Mouse (Mus musculus) limb, embryonic 14.5 days (tissue): ENCODE data around the gene Gm28038. TPM values are rescaled to one million over a fixed set of nuclear protein-coding genes. Genes with fewer than 3 reads are reported as not detected.

Source experiments
- ATAC-seq: fragments of 200-750 bp; cut with Nextera tagmentation; 2 replicates; pipeline ENCODE4 v1.8.0; 2017; ENCODE audit warnings: low read depth, moderate number of reproducible peaks, moderate TSS enrichment; ENCODE audit not compliant: low FRiP score
- DNase-seq: peaks from one replicate; pipeline ENCODE4 v3.0.0-alpha.2; 2015; ENCODE audit warnings: low spot score
- H3K27ac ChIP-seq: fragments of 300-500 bp; sonication (generic); replicated peaks from 2 replicates; pipeline ENCODE4 v1.5.1; 2014; ENCODE audit warnings: low read depth, mild to moderate bottlenecking, low read length, moderate library complexity, mixed read lengths
- H3K27me3 ChIP-seq: fragments of 300-500 bp; sonication (generic); 2 replicates; pipeline ENCODE4 v1.6.1; 2014; ENCODE audit warnings: low read length, mixed read lengths; ENCODE audit not compliant: control insufficient read depth, insufficient read depth
- H3K36me3 ChIP-seq: fragments of 300-500 bp; sonication (generic); 2 replicates; pipeline ENCODE4 v1.6.1; 2014; ENCODE audit warnings: mild to moderate bottlenecking, low read length, moderate library complexity, mixed read lengths; ENCODE audit not compliant: control insufficient read depth, insufficient read depth
- H3K4me1 ChIP-seq: fragments of 300-500 bp; sonication (generic); 2 replicates; pipeline ENCODE4 v1.6.1; 2014; ENCODE audit warnings: antibody characterized with exemption, low read length, mixed read lengths; ENCODE audit not compliant: control insufficient read depth, insufficient read depth
- H3K4me2 ChIP-seq: fragments of 300-500 bp; sonication (generic); replicated peaks from 2 replicates; pipeline ENCODE4 v1.6.1; 2014; ENCODE audit warnings: low read depth, mild to moderate bottlenecking, low read length, moderate library complexity; ENCODE audit not compliant: severe bottlenecking
- H3K4me3 ChIP-seq: fragments of 300-500 bp; sonication (generic); replicated peaks from 2 replicates; pipeline ENCODE4 v1.5.1; 2014; ENCODE audit warnings: low read length
- H3K9ac ChIP-seq: fragments of 300-500 bp; sonication (generic); 2 replicates; pipeline ENCODE4 v1.6.1; 2014; ENCODE audit warnings: mild to moderate bottlenecking, low read depth, low read length, moderate library complexity; ENCODE audit not compliant: severe bottlenecking
- H3K9me3 ChIP-seq: fragments of 300-500 bp; sonication (generic); 2 replicates; pipeline ENCODE4 v1.6.1; 2016; ENCODE audit warnings: low read length; ENCODE audit not compliant: control insufficient read depth
- POLR2A ChIP-seq: fragments of 200-500 bp; IDR thresholded peaks from 2 replicates; pipeline ENCODE4 v1.8.0; 2012; ENCODE audit warnings: inconsistent platforms, mild to moderate bottlenecking, moderate library complexity, borderline replicate concordance; ENCODE audit not compliant: insufficient read depth, insufficient read length; ENCODE audit errors: extremely low read depth
- WGBS: fragments of 180-500 bp; shearing (Covaris S2); extraction: QIAGEN DNeasy Blood & Tissue Kit; methylation state at CpG from one replicate; pipeline ENCODE4 v1.1.7; 2014; 5-methylcytosine and 5-hydroxymethylcytosine counted together
- polyA plus RNA-seq, 2 experiments: library from polyadenylated mRNA; depleted of rRNA in 1 of 2; stranded (reverse) in 1 of 2; unstranded in 1 of 2; fragments of >200 nt; fragmentation: Nextera tagmentation in 1 of 2; extraction: Ambion mirVana in 1 of 2; gene quantifications; 2 replicates each; pipeline versions ENCODE4 v1.2.1 to v1.2.3; 2012 to 2014

The Gm28038 gene
- polyA plus RNA-seq, 2 experiments: not detected

DNA sequence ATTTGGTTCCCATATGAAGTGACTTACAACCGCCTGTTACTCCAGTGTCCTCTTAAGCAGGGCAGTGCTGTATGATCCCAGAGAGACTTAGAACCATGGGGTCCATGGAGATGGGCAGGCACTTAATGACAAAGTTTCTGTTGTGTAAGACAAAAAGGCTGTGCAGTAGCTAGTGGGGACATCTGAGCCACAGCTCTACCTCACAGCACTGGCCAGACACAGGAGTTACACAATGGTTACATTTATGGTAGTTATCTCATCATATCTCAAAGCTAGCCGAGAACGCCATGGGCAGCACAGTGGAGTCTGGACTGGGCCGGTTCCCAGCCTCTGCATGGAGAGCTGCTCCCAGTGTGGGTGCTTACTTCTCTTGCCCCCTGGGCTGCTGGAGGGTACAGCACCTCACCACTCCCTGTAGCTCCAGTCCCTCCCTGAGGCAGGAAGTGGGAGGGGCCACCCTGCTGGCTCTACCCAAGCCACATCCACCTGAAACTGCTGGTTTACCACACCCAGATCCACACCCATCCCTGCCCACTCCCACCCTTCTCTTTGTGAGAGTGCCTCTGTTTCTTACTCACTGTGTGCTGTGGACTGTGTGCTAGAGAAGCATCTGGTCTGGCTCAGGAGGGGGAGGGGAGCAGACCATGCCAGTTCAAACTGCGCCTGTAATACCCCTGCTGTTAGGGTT is 29.3 kb upstream of the Gm28038 start:
- ATAC-seq: no peak
- H3K27me3 ChIP-seq: no peaks in the 10 kb centered on the region
- H3K36me3 ChIP-seq: peaks cover 67% of the 10 kb centered on the region

DNA sequence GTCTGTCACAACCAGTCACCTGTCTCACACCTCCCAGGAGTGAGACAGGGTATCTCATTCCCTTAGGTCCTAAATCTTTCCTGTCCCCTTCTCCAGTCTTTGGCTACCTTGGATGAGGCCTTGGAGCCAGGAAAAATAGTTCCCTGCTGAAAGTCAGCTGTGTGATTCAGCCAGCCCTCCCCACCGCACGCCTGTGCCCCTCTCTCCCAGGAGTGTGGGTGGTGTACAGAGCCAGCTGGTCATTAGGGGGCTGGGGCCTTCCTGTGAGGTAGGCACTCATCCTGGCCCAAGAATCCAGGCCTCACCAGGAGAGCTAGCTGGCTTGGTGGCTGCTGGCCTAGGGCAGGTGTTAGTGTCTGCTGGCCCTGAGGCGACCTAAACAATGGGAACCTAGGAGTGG is 28.3 kb upstream of the Gm28038 start:
- Histone ChIP-seq H3K4me1 (no peaks in the 10 kb centered on the region), H3K27ac (no peak overlapping the region), H3K4me2 (no peak overlapping the region), H3K4me3 (no peak overlapping the region), H3K9ac (no peak overlapping the region), H3K9me3 (no peaks in the 10 kb centered on the region), H3K36me3 (peaks cover 73% of the 10 kb centered on the region), H3K27me3 (no peaks in the 10 kb centered on the region)
- WGBS: 80% methylated on average over 3 of the region's 3 CpGs
- TF ChIP-seq POLR2A: no peak
- DNase-seq: no peak
- ATAC-seq: no peak

More for the DNA sequence above, 29.3 kb upstream of the Gm28038 start:
- H3K27ac ChIP-seq: no peak overlapping the region
- H3K4me3 ChIP-seq: no peak overlapping the region
- no peaks in the 10 kb centered on the region for H3K9me3 ChIP-seq
- 75% methylated on average over 5 of the region's 5 CpGs for WGBS
- no peak overlapping the region for H3K9ac ChIP-seq
- DNase-seq: no peak
- no peaks in the 10 kb centered on the region for H3K4me1 ChIP-seq
- no peak overlapping the region for H3K4me2 ChIP-seq
- TF ChIP-seq POLR2A: no peak

DNA sequence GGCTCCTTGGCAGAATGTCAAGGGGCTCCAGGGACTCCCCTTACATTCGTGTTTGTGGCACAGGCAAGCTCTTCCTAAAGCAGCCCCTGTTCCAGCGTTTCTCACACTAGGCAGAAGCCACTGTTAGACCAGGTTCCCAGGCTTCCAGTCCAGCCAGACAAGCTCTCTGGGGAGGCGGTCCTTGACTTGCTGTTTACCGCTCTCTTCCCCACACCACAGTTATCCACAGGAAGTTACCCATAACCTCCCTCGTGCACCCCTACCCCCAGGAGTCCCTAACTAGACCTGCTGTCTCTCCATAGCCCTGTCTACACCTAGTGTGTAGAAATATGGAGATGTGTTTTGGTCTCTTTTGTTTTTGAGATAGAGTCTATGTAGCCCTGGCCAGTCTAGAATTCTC is 27.0 kb upstream of the Gm28038 start:
- Histone ChIP-seq H3K4me2 (no peak overlapping the region), H3K9me3 (no peaks in the 10 kb centered on the region), H3K36me3 (peaks cover 75% of the 10 kb centered on the region), H3K4me3 (no peak overlapping the region), H3K4me1 (0 out of 2 replicates have a peak, but pooled peaks cover 3% of the 10 kb centered on the region), H3K27me3 (no peaks in the 10 kb centered on the region), H3K27ac (no peak overlapping the region), H3K9ac (no peak overlapping the region)
- ATAC-seq (no peak), DNase-seq (no peak)
- WGBS: 68% methylated on average over 5 of the region's 5 CpGs
- no peak for TF ChIP-seq POLR2A

DNA sequence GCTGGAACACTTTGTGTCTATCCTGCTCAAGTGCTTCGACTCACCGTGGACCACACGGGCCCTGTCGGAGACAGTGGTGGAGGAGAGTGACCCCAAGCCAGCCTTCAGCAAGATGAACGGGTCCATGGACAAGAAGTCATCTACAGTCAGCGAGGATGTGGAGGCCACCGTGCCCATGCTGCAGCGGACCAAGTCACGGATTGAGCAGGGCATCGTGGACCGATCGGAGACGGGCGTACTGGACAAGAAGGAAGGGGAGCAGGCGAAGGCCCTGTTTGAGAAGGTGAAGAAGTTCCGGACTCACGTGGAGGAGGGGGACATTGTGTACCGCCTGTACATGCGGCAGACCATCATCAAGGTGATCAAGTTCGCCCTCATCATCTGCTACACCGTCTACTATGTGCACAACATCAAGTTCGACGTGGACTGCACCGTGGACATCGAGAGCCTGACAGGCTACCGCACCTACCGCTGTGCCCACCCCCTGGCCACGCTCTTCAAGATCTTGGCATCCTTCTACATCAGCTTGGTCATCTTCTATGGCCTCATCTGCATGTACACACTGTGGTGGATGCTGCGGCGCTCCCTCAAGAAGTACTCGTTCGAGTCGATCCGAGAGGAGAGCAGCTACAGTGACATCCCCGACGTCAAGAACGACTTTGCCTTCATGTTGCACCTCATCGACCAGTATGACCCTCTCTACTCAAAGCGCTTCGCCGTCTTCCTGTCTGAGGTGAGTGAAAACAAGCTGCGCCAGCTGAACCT is 25.0 kb upstream of the Gm28038 start:
- H3K27me3 ChIP-seq: no peaks in the 10 kb centered on the region
- H3K27ac ChIP-seq: no peak overlapping the region
- 0 out of 2 replicates have a peak, but pooled peaks cover 3% of the 10 kb centered on the region for H3K4me1 ChIP-seq
- DNase-seq (no peak), ATAC-seq (no peak)
- peaks cover 72% of the 10 kb centered on the region for H3K36me3 ChIP-seq
- whole genome bisulfite sequencing: 97% methylated on average over 42 of the region's 42 CpGs
- H3K4me3 ChIP-seq: no peak overlapping the region
- no peaks in the 10 kb centered on the region for H3K9me3 ChIP-seq
- H3K4me2 ChIP-seq: no peak overlapping the region
- H3K9ac ChIP-seq: no peak overlapping the region
- no peak for TF ChIP-seq POLR2A

DNA sequence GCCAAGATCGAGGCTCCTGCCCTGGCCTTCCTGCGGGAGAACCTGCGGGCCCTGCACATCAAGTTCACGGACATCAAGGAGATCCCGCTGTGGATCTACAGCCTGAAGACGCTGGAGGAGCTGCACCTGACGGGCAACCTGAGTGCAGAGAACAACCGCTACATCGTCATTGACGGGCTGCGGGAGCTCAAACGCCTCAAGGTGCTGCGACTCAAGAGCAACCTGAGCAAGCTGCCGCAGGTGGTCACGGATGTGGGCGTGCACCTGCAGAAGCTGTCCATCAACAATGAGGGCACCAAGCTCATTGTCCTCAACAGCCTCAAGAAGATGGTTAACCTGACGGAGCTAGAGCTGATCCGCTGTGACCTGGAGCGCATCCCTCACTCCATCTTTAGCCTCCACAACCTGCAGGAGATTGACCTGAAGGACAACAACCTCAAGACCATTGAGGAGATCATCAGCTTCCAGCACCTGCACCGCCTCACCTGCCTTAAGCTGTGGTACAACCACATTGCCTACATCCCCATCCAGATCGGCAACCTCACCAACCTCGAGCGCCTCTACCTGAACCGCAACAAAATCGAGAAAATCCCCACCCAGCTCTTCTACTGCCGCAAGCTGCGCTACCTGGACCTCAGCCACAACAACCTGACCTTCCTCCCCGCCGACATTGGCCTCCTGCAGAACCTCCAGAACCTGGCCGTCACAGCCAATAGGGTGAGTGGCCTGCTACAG is 24.1 kb upstream of the Gm28038 start:
- no peak overlapping the region for H3K27ac ChIP-seq
- no peak for TF ChIP-seq POLR2A
- 95% methylated on average over 30 of the region's 30 CpGs for WGBS
- no peak for ATAC-seq
- H3K36me3 ChIP-seq: peaks cover 76% of the 10 kb centered on the region
- no peak overlapping the region for H3K4me2 ChIP-seq
- H3K27me3 ChIP-seq: no peaks in the 10 kb centered on the region
- no peak overlapping the region for H3K4me3 ChIP-seq
- H3K9me3 ChIP-seq: no peaks in the 10 kb centered on the region
- H3K9ac ChIP-seq: no peak overlapping the region
- no peak for DNase-seq
- 0 out of 2 replicates have a peak, but pooled peaks cover 3% of the 10 kb centered on the region for H3K4me1 ChIP-seq
